Mouse (Mus musculus): ENCODE data around the gene Poldip3. TPM values are rescaled to one million over a fixed set of nuclear protein-coding genes. Genes with fewer than 3 reads are reported as not detected.

The Poldip3 gene
- 100 to 1,000 TPM; 187 to 222 TPM for total RNA-seq (2023)

DNA sequence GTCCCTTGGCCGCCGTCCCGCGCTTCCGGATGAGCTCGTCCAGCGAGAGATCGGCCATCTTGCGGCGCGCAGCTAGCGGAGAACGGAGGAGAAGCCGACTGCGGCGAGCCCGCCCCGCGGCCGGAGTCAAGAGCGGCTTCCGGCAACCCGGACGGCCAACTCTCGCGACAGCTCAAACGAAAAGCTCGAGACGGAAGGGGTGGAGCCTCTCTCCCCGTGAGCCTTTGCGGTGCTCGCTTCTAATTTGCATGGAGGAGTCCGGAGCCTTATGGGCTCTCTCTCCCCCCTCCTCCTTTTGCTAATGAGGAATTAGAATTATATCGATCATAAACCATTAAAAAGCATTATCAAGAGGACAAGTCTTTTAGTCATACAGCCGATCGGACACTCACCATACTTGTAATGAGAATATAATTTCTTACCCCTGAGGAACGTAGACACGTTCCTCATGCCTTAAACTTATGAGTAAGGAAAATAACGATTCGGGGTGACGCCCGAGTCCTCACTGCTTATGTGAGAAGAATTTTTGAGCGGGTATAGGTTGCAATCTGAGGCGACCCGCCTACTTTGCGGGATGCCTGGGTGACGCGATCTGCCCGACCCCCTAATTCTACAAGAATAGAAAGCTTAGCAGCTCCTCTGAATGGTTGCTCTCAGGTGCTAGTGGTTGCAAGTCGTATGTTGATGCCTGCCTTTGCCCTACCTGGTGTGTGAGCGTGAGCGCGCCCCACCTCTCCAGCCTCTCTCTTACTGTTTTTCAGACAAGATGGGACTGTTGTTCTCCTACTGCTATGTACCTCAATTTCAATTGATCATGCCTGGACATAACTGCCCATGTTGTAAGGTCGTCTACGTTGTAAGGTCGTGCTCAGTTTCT lies at the start of gene Poldip3:
Gene Poldip3, minus strand, starts transcription at position 189 of the 877 bp plus-strand sequence.

DNA sequence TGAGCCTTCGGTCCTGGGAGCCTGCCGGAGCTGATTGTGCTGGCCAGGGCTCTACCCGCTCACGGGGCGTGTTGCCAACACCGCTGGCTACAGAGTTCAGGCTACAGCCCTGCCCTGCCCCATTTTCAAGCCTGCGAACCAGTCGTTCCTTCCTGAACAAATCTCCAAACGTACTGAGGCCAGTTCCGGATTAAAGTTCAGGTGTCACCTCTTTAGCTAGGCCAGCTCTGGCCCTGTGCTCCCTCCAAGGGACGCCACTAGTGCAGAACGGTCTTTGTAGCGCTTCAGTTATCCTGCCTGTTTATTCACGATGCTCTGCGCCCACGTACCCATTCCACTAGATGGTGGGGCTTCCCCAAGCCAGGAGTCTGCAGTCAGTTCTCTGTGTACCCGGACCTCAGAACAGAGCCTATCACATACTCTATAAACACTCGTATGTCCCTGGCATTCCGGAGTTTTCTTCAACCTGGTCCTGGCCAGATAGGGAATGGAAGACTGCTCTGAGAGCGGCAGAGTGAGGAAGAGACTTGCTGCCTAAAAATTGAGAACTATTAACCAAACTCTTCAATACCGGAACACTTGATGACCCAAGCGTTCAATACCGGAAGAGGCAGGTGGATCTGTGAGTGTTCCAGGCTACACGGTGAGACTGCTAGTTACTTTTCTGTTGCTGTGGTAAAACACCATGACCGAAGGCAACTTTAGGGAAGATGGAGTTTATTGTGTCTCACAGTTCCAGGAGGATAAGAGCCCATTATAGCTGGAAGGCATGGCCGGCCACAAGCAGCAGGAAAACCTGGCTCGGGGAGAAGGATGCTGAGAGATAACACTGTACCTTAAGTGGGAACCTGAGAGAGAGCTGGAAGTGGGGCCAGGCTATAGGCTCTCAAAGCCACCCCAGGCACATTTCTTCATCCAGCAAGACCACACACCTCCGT lies 23.6 kb upstream of the Poldip3 start, which contains the start of gene Cyb5r3:
Gene Cyb5r3, minus strand, starts transcription at position 101 of the 938 bp plus-strand sequence.

DNA sequence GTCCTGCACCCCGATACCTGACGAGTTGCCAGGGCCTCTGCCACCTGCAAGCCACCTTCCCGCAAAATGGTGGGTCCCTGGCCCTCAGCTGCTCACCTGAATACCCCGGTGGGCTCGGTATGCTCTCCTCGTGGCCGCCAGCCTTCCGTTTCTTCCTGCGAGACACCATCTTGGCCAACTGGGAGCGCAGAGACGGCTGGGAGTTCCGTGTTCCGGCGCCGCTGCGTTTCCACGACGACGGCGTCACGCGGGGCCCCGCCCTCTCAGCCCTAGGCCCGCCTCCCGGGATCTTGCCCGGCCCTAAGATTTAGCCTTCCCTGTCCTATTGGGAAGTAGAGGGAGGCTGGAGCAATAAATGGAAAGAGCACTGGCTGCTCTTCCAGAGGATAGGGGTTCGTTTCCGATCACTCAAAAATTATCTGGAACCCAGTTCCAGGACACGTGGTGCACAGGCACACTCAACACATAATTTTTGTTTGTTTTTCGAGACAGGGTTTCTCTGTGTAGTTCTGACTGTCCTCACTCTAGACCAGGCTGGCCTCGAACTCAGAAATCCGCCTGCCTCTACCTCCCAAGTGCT lies 26.5 kb downstream of the Poldip3 start, which contains the start of gene Rrp7a:
Gene Rrp7a, minus strand, starts transcription at position 236 of the 580 bp plus-strand sequence.

DNA sequence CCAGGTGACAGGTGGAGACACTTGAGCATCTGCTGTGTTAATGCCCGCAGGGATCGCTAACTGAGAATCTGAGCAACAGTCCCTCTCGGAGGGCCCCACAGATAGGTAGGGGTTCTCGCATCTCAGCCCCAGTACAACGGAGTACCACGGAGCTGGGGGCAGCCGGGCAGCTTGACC lies 59.9 kb downstream of the Poldip3 start, which contains the start of gene Serhl:
Gene Serhl, plus strand, starts transcription at position 78 of the 177 bp plus-strand sequence.

Other genes with a start within 250 kb of the Poldip3 start
- 100 to 1,000 TPM; 221 to 229 TPM for gene Tcf20, start 161.5 kb downstream of the Poldip3 start, total RNA-seq (2023)
- gene Nfam1, start 116.1 kb downstream of the Poldip3 start, total RNA-seq (2023): 1 to 10 TPM; 6.1 to 8.3 TPM
- gene Serhl, start 59.9 kb downstream of the Poldip3 start, total RNA-seq (2023): 10 to 100 TPM; 19.0 to 30.2 TPM
- gene Rrp7a, start 26.6 kb downstream of the Poldip3 start, total RNA-seq (2023): 100 to 1,000 TPM; 109 to 110 TPM
- 10 to 100 TPM; 38.2 to 46.2 TPM for gene Cyb5r3, start 23.2 kb upstream of the Poldip3 start, total RNA-seq (2023)
- gene A4galt, start 102.4 kb upstream of the Poldip3 start, total RNA-seq (2023): under 1 TPM in 1 of 2 experiments, not detected in 1; 0.44 TPM
- gene Arfgap3, start 200.9 kb upstream of the Poldip3 start, total RNA-seq (2023): 1 to 10 TPM; 6.6 to 7.7 TPM

All from T-cell, adult 66 days (primary cell).